Mouse (Mus musculus): ENCODE data around the gene Fam57a. TPM values are rescaled to one million over a fixed set of nuclear protein-coding genes. Genes with fewer than 3 reads are reported as not detected.
"Not testable (repeated sequence)": the region's sequence is repeated elsewhere in the genome, so short reads cannot be mapped to it uniquely, and the experiment has no call there.

The Fam57a gene
- polyA plus RNA-seq, 1 experiment from 2014 or later, result 32.4 TPM

DNA sequence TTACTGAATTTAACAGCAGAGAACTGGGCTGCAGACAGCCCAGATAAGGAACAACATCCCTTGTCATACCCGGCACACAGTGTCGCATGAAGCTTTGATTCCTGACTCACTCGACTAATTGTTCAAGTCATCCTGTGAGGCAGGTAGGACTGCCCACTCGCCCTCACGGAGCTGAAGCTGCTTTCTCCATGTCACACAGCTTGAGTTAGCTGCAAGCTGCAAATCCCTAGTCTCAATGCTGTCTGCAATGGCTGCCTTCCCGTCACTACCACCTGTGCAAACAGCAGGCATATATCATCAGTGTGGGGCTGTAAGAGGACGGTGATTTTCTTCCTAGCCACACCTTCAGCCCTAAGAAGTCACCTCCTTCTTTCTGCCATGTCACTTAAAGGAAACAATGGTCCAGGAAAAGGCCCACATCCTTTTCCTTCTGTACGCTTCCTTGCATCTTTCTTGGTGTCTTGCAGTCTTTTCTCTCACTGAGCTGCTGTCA lies 17.6 kb downstream of the Fam57a start:
- DNase-seq (ENCODE audit: low spot score), result no peak
- H3K27ac ChIP-seq (replicated peaks), result no peak overlapping the region
- peaks cover 15% of the 10 kb centered on the region for H3K4me1 ChIP-seq
- peaks cover 16% of the 10 kb centered on the region for H3K27me3 ChIP-seq (ENCODE audit: low read depth, poor library complexity, severe bottlenecking)
- no peaks in the 10 kb centered on the region for H3K9me3 ChIP-seq (replicated peaks)
- H3K4me3 ChIP-seq, result no peak overlapping the region
- H3K36me3 ChIP-seq, result no peaks in the 10 kb centered on the region
- 51% methylated on average over 8 of the region's 8 CpGs for WGBS

DNA sequence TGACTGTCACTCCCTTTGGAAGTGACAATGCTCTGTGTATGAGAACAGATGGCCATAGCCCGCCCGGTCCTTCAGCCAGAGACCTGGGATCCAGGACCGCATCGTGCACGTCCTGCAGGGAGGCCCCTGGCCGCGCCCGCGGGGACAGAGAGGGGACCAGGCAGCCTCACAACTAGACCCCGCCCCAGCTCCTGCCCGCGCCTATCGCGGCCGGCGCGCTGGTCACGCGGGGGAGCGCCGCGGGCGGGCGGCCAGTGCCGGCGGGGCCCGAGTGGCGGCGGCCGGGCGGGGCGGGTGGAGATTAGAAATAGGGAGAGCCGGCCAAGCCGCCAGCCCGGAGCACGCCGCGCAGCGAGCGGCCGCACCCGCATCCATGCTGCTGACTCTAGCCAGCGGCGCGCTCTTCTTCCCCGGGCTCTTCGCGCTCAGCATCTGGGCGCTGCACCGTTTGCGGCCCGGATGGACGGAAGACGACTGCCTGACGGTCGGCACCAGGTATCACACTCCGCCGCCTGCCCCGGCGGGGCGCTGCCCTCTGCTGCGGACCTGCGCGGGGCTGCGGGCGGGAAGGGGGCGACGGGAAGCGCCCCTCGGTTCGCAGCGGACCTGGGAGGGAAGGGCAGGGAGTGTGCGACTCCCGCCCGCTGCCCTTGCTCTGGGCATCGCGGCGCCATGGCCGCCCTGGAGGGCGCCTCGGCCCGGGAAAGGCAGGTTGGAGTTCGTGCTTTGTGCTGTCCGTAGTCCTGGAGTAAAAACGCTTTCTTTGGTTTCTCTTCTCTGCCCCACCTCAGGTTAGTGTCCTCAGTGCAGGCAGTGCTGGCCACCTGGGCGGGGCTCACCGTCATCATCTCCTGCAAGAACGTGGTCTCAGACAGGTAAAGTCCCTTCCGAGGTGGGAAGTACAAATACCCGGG lies 22.5 kb downstream of the Fam57a start:
- H3K27me3 ChIP-seq (ENCODE audit: low read depth, poor library complexity, severe bottlenecking), result peaks cover 30% of the 10 kb centered on the region
- peak; percentile 85 for DNase-seq (ENCODE audit: low spot score)
- peak overlapping the region; percentile 80 for H3K4me3 ChIP-seq
- WGBS, result under 1% methylated on average over 90 of the region's 90 CpGs
- no peaks in the 10 kb centered on the region for H3K9me3 ChIP-seq (replicated peaks)
- peak overlapping the region; percentile 89 for H3K27ac ChIP-seq (replicated peaks)
- peaks cover 26% of the 10 kb centered on the region for H3K4me1 ChIP-seq
- H3K36me3 ChIP-seq, result peaks cover 27% of the 10 kb centered on the region

GRCm38 (mm10) chr11:76206793-76207192 lies 27.3 kb downstream of the Fam57a start:
- H3K27me3 ChIP-seq (ENCODE audit: low read depth, poor library complexity, severe bottlenecking), result peaks cover 16% of the 10 kb centered on the region
- 91% methylated on average over 5 of the region's 5 CpGs for WGBS
- peaks cover 74% of the 10 kb centered on the region for H3K36me3 ChIP-seq
- no peak overlapping the region for H3K4me3 ChIP-seq
- no peaks in the 10 kb centered on the region for H3K9me3 ChIP-seq (replicated peaks)
- no peak overlapping the region for H3K27ac ChIP-seq (replicated peaks)
- no peak for DNase-seq (ENCODE audit: low spot score)
- peaks cover 18% of the 10 kb centered on the region for H3K4me1 ChIP-seq

DNA sequence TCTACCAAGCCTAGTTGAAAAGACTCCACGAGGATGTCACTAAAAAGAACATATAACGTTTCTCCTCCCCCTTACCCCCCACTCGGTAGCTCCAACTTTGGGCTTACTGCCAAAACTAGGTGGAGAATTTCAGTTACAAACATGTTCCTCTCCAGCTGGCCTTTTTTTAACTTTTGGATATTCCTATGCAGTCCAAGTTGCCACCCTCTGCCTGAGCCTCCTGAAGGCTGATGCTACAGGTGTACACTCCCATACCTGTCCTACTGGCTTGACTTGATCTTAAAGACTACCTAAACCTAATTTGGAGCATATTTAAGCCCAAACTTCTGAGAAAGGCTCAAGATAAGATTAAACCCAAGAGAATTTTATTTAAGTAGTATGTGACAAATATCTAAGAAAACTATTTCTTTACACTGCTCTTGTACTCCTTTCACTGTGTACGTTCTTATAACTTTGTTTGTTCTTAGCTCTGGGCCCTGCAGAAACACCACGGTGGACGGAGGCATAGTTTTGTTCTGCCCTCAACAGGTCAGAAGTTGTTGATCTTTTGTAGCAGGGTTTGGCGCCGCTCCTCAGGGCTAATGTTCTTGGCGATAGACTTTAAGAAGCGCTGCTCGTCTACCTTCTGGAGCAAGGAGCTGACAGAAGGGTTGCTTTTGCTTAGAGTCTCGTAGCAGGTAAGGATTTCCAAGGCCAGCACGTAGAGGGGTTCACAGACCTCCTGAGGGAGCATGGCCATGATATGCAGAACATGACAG lies 30.9 kb downstream of the Fam57a start:
- Histone ChIP-seq H3K27me3 (ENCODE audit: low read depth, poor library complexity, severe bottlenecking) (peaks cover 29% of the 10 kb centered on the region), H3K36me3 (peaks cover 94% of the 10 kb centered on the region), H3K9me3 (replicated peaks) (no peaks in the 10 kb centered on the region), H3K27ac (replicated peaks) (no peak overlapping the region), H3K4me1 (peaks cover 18% of the 10 kb centered on the region), H3K4me3 (no peak overlapping the region)
- no peak for DNase-seq (ENCODE audit: low spot score)
- 94% methylated on average over 13 of the region's 13 CpGs for WGBS

DNA sequence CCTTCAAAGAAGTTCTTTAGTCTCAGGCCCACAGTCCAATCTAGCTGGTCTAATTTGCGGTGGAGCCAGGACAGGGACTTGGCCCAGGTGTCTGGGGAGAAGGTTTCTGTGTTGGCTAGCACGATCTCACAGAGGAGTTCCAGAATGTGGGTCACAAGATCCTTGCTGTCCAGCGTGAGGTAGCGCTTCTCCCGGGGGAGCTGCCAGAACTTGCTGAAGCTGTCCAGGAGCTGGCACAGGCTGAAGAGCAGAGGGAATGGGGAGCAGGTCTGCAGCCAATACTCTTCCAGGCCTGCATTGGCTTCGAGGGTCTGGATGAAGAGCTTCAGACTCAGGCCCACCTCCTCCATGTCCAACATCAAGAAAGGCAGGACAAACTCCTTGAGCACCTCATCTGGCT lies 32.1 kb downstream of the Fam57a start:
- DNase-seq (ENCODE audit: low spot score); H3K27ac ChIP-seq (replicated peaks); H3K9me3 ChIP-seq (replicated peaks); H3K4me3 ChIP-seq: not testable (repeated sequence)
- H3K4me1 ChIP-seq, result peaks cover 28% of the 10 kb centered on the region
- 88% methylated on average over 5 of the region's 6 CpGs for WGBS
- peaks cover 82% of the 10 kb centered on the region for H3K36me3 ChIP-seq
- peaks cover 36% of the 10 kb centered on the region for H3K27me3 ChIP-seq (ENCODE audit: low read depth, poor library complexity, severe bottlenecking)

- Histone ChIP-seq H3K9me3 (replicated peaks) (no peaks in the 10 kb centered on the region), H3K27ac (replicated peaks) (no peak overlapping the region), H3K36me3 (peaks cover 60% of the 10 kb centered on the region), H3K27me3 (ENCODE audit: low read depth, poor library complexity, severe bottlenecking) (peaks cover 36% of the 10 kb centered on the region), H3K4me1 (peaks cover 41% of the 10 kb centered on the region), H3K4me3 (no peak overlapping the region)
- 43% methylated on average over 5 of the region's 5 CpGs for WGBS
- DNase-seq (ENCODE audit: low spot score), result peak; percentile 38
These were observed 34.4 kb downstream of the Fam57a start for GRCm38 (mm10) chr11:76213841-76214240.

DNA sequence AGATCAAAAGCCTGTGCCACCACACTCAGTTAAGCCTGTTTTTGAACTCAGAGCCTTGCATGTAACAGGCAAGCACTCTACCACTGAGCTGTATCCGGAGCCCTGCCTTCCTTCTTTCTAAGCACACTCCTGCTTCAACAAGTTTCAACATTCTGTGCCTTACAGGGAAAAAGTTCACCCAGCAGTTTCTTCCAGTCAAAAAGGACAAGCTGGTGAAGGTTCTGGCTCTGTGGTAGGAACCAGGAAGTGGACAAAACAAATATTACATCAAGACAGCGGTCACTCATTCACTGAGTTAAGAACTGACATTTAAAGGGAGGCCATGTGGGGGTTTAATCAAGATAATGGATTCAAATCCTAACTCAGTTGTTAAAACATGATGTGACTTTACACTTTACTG lies 35.5 kb downstream of the Fam57a start:
- DNase-seq (ENCODE audit: low spot score), result no peak
- Histone ChIP-seq H3K36me3 (peaks cover 55% of the 10 kb centered on the region), H3K9me3 (replicated peaks) (no peaks in the 10 kb centered on the region), H3K4me3 (no peak overlapping the region), H3K27me3 (ENCODE audit: low read depth, poor library complexity, severe bottlenecking) (peaks cover 36% of the 10 kb centered on the region), H3K4me1 (peaks cover 41% of the 10 kb centered on the region), H3K27ac (replicated peaks) (no peak overlapping the region)
- WGBS, result 93% methylated on average over 2 of the region's 2 CpGs

DNA sequence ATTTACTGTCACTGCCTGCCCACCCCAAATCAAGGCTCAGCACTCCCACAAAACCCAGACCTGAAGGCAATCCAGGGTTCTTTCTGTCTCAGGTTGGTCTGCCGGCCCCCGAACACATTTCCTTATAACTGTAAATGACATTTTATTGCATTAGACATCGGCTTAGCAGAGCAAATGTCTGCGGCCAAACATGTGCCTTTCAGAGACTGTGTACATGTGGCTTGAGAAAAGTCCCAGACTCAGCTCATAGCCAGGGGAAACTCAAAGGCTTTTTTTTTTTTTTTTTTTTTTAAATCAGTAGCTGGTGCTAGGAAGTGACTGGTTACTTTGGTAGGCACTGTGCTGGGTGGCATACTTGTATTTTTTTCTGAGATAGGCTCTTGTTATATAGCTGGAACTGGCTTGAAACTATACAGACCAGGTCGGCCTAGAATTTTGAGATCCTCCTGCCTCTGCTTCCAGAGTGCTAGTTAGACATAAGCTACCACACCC lies 36.6 kb downstream of the Fam57a start:
- Histone ChIP-seq H3K4me1 (peaks cover 41% of the 10 kb centered on the region), H3K9me3 (replicated peaks) (no peaks in the 10 kb centered on the region)

DNA sequence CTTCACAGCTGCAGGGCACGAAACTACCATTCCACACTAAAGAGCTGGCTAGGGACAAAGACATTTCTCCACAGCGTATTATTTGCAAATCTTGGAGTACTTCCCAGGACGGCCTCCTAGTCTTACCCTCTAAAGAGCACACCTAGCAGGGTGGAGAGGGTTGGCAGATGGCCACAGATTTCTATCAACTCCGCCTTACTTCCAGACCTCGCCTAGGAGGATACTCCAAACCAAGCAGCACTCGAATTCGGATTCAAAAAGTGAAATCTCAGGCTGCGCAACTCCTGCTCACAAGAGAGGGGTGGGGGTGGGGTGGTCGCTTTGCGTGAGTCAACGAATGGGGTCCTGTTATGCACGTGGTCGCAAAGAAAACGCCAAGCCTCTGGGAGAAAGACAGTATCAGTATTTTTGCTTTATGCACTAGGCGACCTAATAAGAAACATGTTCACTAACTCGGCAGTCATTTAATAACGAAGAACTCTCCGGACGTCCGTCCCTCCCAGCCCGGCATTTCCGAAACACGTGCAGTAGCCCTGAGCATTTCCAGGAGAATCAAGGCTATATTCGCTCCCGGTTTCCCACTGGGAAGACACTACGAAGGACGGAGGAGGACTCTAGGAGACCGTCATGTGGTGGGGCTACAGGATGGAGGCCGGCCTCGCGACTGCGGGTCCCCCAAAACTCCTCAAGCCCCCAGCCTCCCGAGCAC lies 37.4 kb downstream of the Fam57a start:
- Histone ChIP-seq H3K27ac (replicated peaks) (peak overlapping the region; percentile 98), H3K4me3 (peak overlapping the region; percentile 85), H3K36me3 (peaks cover 53% of the 10 kb centered on the region), H3K27me3 (ENCODE audit: low read depth, poor library complexity, severe bottlenecking) (peaks cover 33% of the 10 kb centered on the region), H3K4me1 (peaks cover 41% of the 10 kb centered on the region), H3K9me3 (replicated peaks) (no peaks in the 10 kb centered on the region)
- no peak for DNase-seq (ENCODE audit: low spot score)
- WGBS, result 6% methylated on average over 33 of the region's 33 CpGs

More for the DNA sequence above, 36.6 kb downstream of the Fam57a start:
- no peak for DNase-seq (ENCODE audit: low spot score)
- Histone ChIP-seq H3K27ac (replicated peaks) (peak overlapping the region; percentile 98), H3K27me3 (ENCODE audit: low read depth, poor library complexity, severe bottlenecking) (peaks cover 36% of the 10 kb centered on the region), H3K4me3 (peak overlapping the region; percentile 85), H3K36me3 (peaks cover 53% of the 10 kb centered on the region)
- 95% methylated on average over 5 of the region's 5 CpGs for WGBS

DNA sequence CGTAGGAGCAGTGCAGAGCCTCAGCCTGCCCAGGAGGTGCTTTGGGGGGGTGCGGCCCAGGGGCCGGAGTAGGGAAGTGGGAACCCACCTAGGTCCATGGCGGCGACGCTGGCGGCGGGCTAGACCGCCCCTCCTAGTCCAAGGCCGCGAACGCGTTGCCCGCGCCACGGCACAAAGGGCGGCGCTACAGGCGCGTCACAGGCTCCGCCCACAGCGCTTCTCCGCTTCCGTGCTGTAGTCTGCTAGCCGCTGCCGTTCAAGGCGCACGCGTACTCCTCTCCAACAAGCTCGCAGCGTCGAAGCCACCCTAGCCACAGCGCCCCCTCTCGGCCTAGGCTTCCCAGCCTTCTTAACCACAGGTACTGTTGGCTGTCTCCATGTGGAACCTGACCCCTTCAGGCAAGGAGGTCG lies 37.9 kb downstream of the Fam57a start, which contains the start of the genes Dbil5 and Gemin4:
Dbil5 (plus strand) TSS at position 219 of the 411 bp plus-strand sequence.
Gemin4 (minus strand) TSS at position 275 of the 411 bp plus-strand sequence.
- under 1% methylated on average over 35 of the region's 35 CpGs for WGBS
- Histone ChIP-seq H3K27ac (replicated peaks) (peak within 1 kb of the TSS; percentile 98), H3K36me3 (peaks cover 53% of the 10 kb centered on the region)

DNA sequence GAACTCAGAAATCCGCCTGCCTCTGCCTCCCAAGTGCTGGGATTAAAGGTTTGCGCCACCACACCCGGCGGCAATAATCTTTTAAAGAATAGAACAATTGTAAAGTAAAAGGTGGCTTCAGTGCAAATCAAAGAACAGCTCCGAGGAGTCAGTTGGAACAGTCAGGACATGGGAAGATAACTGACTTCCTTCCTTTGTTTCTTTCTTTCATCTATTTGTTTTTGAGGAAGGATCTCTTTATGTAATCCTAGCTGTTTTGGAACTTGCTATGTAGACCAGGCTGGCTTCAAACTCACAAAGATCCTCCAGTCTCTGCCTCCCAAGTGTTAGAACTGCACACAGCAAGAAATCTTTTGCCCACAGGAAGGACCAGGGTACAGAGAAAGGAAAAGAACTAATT lies 45.2 kb downstream of the Fam57a start:
- Histone ChIP-seq H3K36me3 (peaks cover 68% of the 10 kb centered on the region), H3K4me1 (no peaks in the 10 kb centered on the region), H3K9me3 (replicated peaks) (no peaks in the 10 kb centered on the region), H3K27ac (replicated peaks) (no peak overlapping the region), H3K4me3 (no peak overlapping the region), H3K27me3 (ENCODE audit: low read depth, poor library complexity, severe bottlenecking) (no peaks in the 10 kb centered on the region)
- 96% methylated on average over 5 of the region's 5 CpGs for WGBS
- no peak for DNase-seq (ENCODE audit: low spot score)

More for the DNA sequence above, 37.9 kb downstream of the Fam57a start, which contains the start of the genes Dbil5 and Gemin4:
- H3K9me3 ChIP-seq (replicated peaks), result no peaks in the 10 kb centered on the region
- H3K4me1 ChIP-seq, result peaks cover 41% of the 10 kb centered on the region
- peak; percentile 98 for DNase-seq (ENCODE audit: low spot score)
- H3K4me3 ChIP-seq, result peak within 1 kb of the TSS; percentile 85
- peaks cover 28% of the 10 kb centered on the region for H3K27me3 ChIP-seq (ENCODE audit: low read depth, poor library complexity, severe bottlenecking)

- H3K27me3 ChIP-seq (ENCODE audit: low read depth, poor library complexity, severe bottlenecking), result no peaks in the 10 kb centered on the region
- H3K36me3 ChIP-seq, result peaks cover 64% of the 10 kb centered on the region
- DNase-seq (ENCODE audit: low spot score), result no peak
- H3K27ac ChIP-seq (replicated peaks), result no peak overlapping the region
- no peak overlapping the region for H3K4me3 ChIP-seq
- no peaks in the 10 kb centered on the region for H3K4me1 ChIP-seq
- H3K9me3 ChIP-seq (replicated peaks), result no peaks in the 10 kb centered on the region
These were observed 45.6 kb downstream of the Fam57a start for GRCm38 (mm10) chr11:76225051-76225450.

All from midbrain, embryonic 10.5 days (tissue).